Mouse (Mus musculus) layer of hippocampus, adult 11-12 months (tissue): ENCODE data around the gene Ints1.
A peak's percentile ranks its signal among the peaks of the same experiment; 100 is the strongest.

Experiments
- DNase-seq: peaks from one replicate; pipeline ENCODE4 v3.0.0; 2022; ENCODE audit warnings: low spot score

Gene Ints1

GRCm38 (mm10) chr5:139717723-139718122 lies 57.8 kb downstream of the Ints1 start:
- DNase-seq = peak; percentile 47

- no peak for DNase-seq
Measured at GRCm38 (mm10) chr5:139706496-139706895, 69.0 kb downstream of the Ints1 start.

GRCm38 (mm10) chr5:139702905-139703304 lies 72.6 kb downstream of the Ints1 start:
- no peak for DNase-seq

GRCm38 (mm10) chr5:139702236-139702635 lies 73.2 kb downstream of the Ints1 start:
- DNase-seq = no peak
